Mouse (Mus musculus) liver, embryonic 14.5 days (tissue): ENCODE data around the gene Stx1a.
"Not testable (repeated sequence)": the region's sequence is repeated elsewhere in the genome, so short reads cannot be mapped to it uniquely, and the experiment has no call there.

Experiments used
- CTCF ChIP-seq: IDR thresholded peaks from 2 replicates; pipeline ENCODE4 v1.5.1; 2016; ENCODE audit warnings: antibody characterized with exemption, low read depth, control low read depth
- EP300 ChIP-seq: IDR thresholded peaks from 2 replicates; pipeline ENCODE4 v1.6.1; 2016; ENCODE audit warnings: antibody characterized with exemption, low read depth

DNA sequence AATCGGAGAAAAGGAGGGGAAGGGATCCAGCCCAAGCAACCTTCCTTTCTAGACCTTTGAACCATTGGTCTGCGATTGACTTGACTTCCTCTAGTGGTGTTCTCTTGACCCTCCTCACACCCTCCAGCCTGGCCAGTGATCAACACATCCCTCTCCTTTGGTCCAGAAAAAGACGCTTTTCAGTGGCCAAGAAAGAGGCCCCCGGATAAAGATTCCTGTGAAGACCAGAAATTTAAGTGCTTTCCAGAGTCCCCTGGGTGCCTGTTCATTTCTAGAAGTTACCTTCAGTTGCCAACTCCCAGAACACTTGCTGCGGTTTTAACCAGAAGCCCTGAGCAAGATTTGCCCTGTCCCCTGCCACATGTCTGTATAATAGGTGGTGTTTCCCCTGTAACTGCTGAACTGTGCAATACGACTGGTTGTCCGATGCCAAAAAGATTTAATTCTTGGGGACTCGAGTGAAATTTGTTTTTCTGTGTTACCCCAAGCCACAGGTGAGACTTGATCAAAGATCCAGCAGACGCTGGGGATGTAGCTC is 41.7 kb downstream of the Stx1a start, which contains the start of gene Bud23:
- not testable (repeated sequence) for TF ChIP-seq CTCF, EP300
